Mouse (Mus musculus) bone marrow, adult 2 months (tissue): ENCODE results near the gene Trim71.

ENCODE experiments used
- CTCF ChIP-seq: fragments of 200-500 bp; IDR thresholded peaks from 2 replicates; pipeline ENCODE4 v1.5.1; 2011; ENCODE audit warnings: low read length, control low read depth; ENCODE audit not compliant: control insufficient read depth, insufficient read depth
- POLR2A ChIP-seq: fragments of 200-500 bp; IDR thresholded peaks from 2 replicates; pipeline ENCODE4 v1.6.1; 2011; ENCODE audit warnings: low read depth, mild to moderate bottlenecking, control low read depth, low read length, borderline replicate concordance; ENCODE audit not compliant: control insufficient read depth

DNA sequence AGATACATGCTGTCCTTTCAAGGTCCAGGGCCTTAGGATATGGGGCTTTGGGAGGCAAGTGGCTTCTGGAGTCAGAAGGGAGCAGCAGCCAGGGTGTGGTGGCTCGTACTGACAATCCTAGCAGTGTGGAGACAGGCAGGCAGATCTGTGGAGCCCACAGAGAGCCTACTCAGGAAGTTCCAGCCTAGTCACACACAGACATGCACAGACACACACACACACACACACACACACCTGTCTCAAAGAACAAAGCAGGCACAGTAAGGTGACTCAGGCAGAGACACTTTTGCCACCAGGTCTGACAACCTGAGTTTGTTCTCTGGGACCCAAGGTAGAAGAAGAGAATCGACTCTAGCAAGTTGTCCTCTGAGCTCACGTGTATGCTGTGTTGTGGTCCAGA, 83.2 kb downstream of the Trim71 start:
- TF ChIP-seq CTCF = no peak
- TF ChIP-seq POLR2A = no peak
